Mouse (Mus musculus) liver, postnatal 0 days (tissue): ENCODE data around the gene Trpm1.

Experiments used
- CTCF ChIP-seq: sonication (generic); IDR thresholded peaks from 2 replicates; pipeline ENCODE4 v1.5.1; 2016; ENCODE audit warnings: antibody characterized with exemption, low read depth
- EP300 ChIP-seq: IDR thresholded peaks from 2 replicates; pipeline ENCODE4 v1.6.1; 2016; ENCODE audit warnings: antibody characterized with exemption, low read depth, mild to moderate bottlenecking

GRCm38 (mm10) chr7:64228300-64228699 is 74.7 kb downstream of the Trpm1 start:
- TF ChIP-seq EP300 (no peak), CTCF (no peak)
